9 mouse cellular contexts compared by ENCODE assay signal in the genomic region with DNA sequence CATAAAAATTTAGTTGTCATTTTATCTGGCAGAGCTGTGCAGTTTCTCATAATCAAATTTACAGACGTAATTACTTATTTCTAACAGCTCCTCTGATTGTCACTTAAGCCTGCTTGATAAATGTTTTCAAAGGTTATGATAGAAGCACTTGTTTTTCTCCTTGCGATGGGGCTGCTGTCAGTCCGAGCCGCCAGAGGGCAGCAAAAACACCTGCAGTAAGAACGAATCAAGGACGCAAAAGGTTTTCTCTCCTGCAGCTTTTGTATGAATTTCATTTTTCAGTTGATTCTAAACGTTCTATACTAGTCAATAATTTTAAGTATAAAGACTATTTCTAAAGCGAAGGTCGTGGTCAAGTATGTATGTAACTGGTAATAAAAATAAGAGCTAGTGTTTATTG.
A peak's percentile ranks its signal among the peaks of the same experiment; 100 is the strongest.
DNase-seq lines count a peak whose midpoint lies in the region; ATAC-seq and TF ChIP-seq lines count a peak whose summit lies in the region.
"Had no signal": no experiment of that assay in that cellular context is flagged by ENCODE, and none has a peak within 500 bp of the region (broad histone marks: within the 10 kb centered on the region; RNA-seq: fewer than 3 reads in every experiment).

No protein-coding gene starts in this region.

- no peak overlapping the region for H3K27ac ChIP-seq in cerebellum, adult 2 months (ENCODE audit: insufficient read depth, low read length)
- H3K27ac ChIP-seq: heart, embryonic 15.5 days had no signal

- 6% methylated on average over 9 of the region's 9 CpGs for whole genome bisulfite sequencing in cerebellum, adult 2 months

- no peaks in the 10 kb centered on the region for H3K4me1 ChIP-seq in G1E (ENCODE audit: insufficient read depth, low read depth, low read length)
- no peaks in the 10 kb centered on the region for H3K4me1 ChIP-seq in cerebellum, adult 2 months (ENCODE audit: control insufficient read depth, insufficient read depth, low read length)
- H3K4me1 ChIP-seq: heart, embryonic 15.5 days had no signal

- ATAC-seq in G1E (ENCODE audit: extremely low read depth, insufficient number of reproducible peaks, low FRiP score, poor library complexity, severe bottlenecking), result no peak
- no peak for ATAC-seq in megakaryocyte-erythroid progenitor cell, adult 5-6 weeks (replicated peaks; ENCODE audit: low FRiP score, low TSS enrichment, poor library complexity, severe bottlenecking)

- H3K4me3 ChIP-seq in G1E (ENCODE audit: low read depth, low read length), result no peak overlapping the region
- H3K4me3 ChIP-seq in cerebellum, adult 2 months (replicated peaks; ENCODE audit: insufficient read depth, low read depth, low read length), result no peak overlapping the region
- H3K4me3 ChIP-seq: heart, embryonic 15.5 days had no signal

- peak; percentile 70 for DNase-seq in 3T3-L1 (ENCODE audit: low read depth, low spot score)
- peak; percentile 2 for DNase-seq in G1E (ENCODE audit: low spot score)
- peak; percentile 40 to 49 for DNase-seq in cerebellum, adult 2 months
- DNase-seq in frontal cortex, adult 2 months (ENCODE audit: extremely low spot score in 1 of 2, low spot score in 1 of 2), result peak; percentile 65 to 90
- DNase-seq in layer of hippocampus, adult 8-10 months (ENCODE audit: low spot score in 2 of 2), result peak; percentile 40 to 82
- peak; percentile 55 for DNase-seq in lung, postnatal 14 days
- peak; percentile 71 to 72 for DNase-seq in right cerebral cortex, postnatal 36 days (ENCODE audit: low spot score in 2 of 2)

- no peaks in the 10 kb centered on the region for H3K9me3 ChIP-seq in G1E (replicated peaks)
- H3K9me3 ChIP-seq: heart, embryonic 15.5 days had no signal

- TF ChIP-seq CTCF in G1E (IDR thresholded peaks at IDR 0.05; ENCODE audit: low read depth, low read length), result no peak
- peak; percentile 74 for TF ChIP-seq CTCF in cerebellum, adult 2 months (IDR thresholded peaks at IDR 0.05; ENCODE audit: borderline replicate concordance, insufficient read depth, low read depth, low read length)

- TF ChIP-seq POLR2A in cerebellum, adult 2 months (IDR thresholded peaks at IDR 0.05; ENCODE audit: borderline replicate concordance, insufficient read depth, low read length), result no peak

- H3K27me3 ChIP-seq in G1E (ENCODE audit: insufficient read depth, low read length), result no peaks in the 10 kb centered on the region
- no peaks in the 10 kb centered on the region for H3K27me3 ChIP-seq in cerebellum, adult 2 months (ENCODE audit: control insufficient read depth, insufficient read depth, low read length)
- H3K27me3 ChIP-seq: heart, embryonic 15.5 days had no signal

- no peaks in the 10 kb centered on the region for H3K36me3 ChIP-seq in G1E (replicated peaks)
- H3K36me3 ChIP-seq: heart, embryonic 15.5 days had no signal

Comparison
In these comparisons a context has a peak if more than half of its experiments do, and no peak if none do; other contexts are left out.
1. DNase-seq: peak in every context shown above with its lines; median percentile 78 in frontal cortex, adult 2 months; 72 in right cerebral cortex, postnatal 36 days; 70 in 3T3-L1; 61 in layer of hippocampus, adult 8-10 months; 55 in lung, postnatal 14 days; 44 in cerebellum, adult 2 months; 2 in G1E.